Mouse (Mus musculus) limb, embryonic 15.5 days (tissue): ENCODE data around the gene Dnttip2. TPM values are rescaled to one million over a fixed set of nuclear protein-coding genes. Genes with fewer than 3 reads are reported as not detected.

Source experiments
- ATAC-seq: fragments of 200-750 bp; cut with Nextera tagmentation; 2 replicates; pipeline ENCODE4 v1.8.0; 2017; ENCODE audit warnings: low read depth, moderate TSS enrichment; ENCODE audit not compliant: insufficient number of reproducible peaks, low FRiP score, low TSS enrichment
- H3K27ac ChIP-seq: fragments of 300-500 bp; sonication (generic); 2 replicates; pipeline ENCODE4 v1.5.1; 2015; ENCODE audit warnings: moderate library complexity, mild to moderate bottlenecking, inconsistent platforms
- H3K27me3 ChIP-seq: fragments of 300-500 bp; sonication (generic); 2 replicates; pipeline ENCODE4 v1.6.1; 2015; ENCODE audit warnings: inconsistent platforms
- H3K36me3 ChIP-seq: fragments of 300-500 bp; sonication (generic); 2 replicates; pipeline ENCODE4 v1.6.1; 2015; ENCODE audit warnings: inconsistent platforms
- H3K4me1 ChIP-seq: fragments of 300-500 bp; sonication (generic); 2 replicates; pipeline ENCODE4 v1.6.1; 2015; ENCODE audit warnings: inconsistent platforms
- H3K4me2 ChIP-seq: fragments of 300-500 bp; sonication (generic); 2 replicates; pipeline ENCODE4 v1.6.1; 2015; ENCODE audit warnings: mild to moderate bottlenecking, inconsistent platforms
- H3K4me3 ChIP-seq: fragments of 300-500 bp; sonication (generic); 2 replicates; pipeline ENCODE4 v1.5.1; 2015; ENCODE audit warnings: mild to moderate bottlenecking, inconsistent platforms
- H3K9ac ChIP-seq: fragments of 300-500 bp; sonication (generic); 2 replicates; pipeline ENCODE4 v1.6.1; 2015; ENCODE audit warnings: inconsistent platforms
- H3K9me3 ChIP-seq: fragments of 300-500 bp; sonication (generic); 2 replicates; pipeline ENCODE4 v1.6.1; 2016; ENCODE audit warnings: inconsistent platforms
- WGBS: fragments of 180-500 bp; shearing (Covaris S2); methylation state at CpG from one replicate; pipeline ENCODE4 v1.1.7; 2015; 5-methylcytosine and 5-hydroxymethylcytosine counted together
- polyA plus RNA-seq: library from polyadenylated mRNA; unstranded; fragments of >200 nt; fragmentation: Nextera tagmentation; extraction: Ambion mirVana; gene quantifications from 2 replicates; pipeline ENCODE4 v1.2.1, GENCODE M21; 2015

The Dnttip2 gene
- polyA plus RNA-seq, 1 experiment from 2014 or later: 63.9 TPM

- 72% methylated on average over 10 of the region's 10 CpGs for WGBS
Measured at GRCm38 (mm10) chr3:122312936-122313629, 38.9 kb downstream of the Dnttip2 start.

DNA sequence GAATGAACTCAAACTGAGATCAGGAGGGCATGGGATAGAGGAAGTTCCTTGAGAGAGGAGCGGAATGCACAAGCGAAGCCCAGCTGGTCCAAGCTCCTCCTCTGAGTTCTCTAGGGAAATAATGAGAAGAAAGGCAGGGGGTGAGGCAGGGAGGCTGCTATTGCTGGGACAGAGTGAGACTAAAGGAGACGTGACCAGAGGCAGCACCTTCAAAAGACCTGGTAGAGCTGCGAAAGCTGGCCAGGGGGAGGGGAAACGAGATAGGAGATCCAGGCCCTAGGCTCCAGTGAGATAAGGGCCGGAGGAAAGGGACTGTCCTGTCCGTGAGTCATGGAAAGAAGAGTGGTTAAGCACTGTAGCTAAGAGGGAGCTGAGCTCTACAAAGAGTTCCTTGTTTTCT lies 39.7 kb downstream of the Dnttip2 start:
- WGBS: 71% methylated on average over 7 of the region's 7 CpGs
- 0 out of 2 replicates have a peak, but pooled peaks cover 1% of the 10 kb centered on the region for H3K27me3 ChIP-seq
- H3K4me3 ChIP-seq: no peak overlapping the region
- H3K27ac ChIP-seq: no peak overlapping the region
- peaks cover 8% of the 10 kb centered on the region; the same call in 1 of the 2 replicates for H3K4me1 ChIP-seq
- H3K9me3 ChIP-seq: no peaks in the 10 kb centered on the region
- H3K4me2 ChIP-seq: no peak overlapping the region
- H3K36me3 ChIP-seq: no peaks in the 10 kb centered on the region
- no peak overlapping the region for H3K9ac ChIP-seq
- no peak for ATAC-seq

More at GRCm38 (mm10) chr3:122312936-122313629, 38.9 kb downstream of the Dnttip2 start:
- Histone ChIP-seq H3K9ac (no peak overlapping the region), H3K4me3 (no peak overlapping the region), H3K4me1 (peaks cover 8% of the 10 kb centered on the region; the same call in 1 of the 2 replicates), H3K27ac (no peak overlapping the region), H3K4me2 (no peak overlapping the region), H3K36me3 (no peaks in the 10 kb centered on the region), H3K27me3 (0 out of 2 replicates have a peak, but pooled peaks cover 5% of the 10 kb centered on the region), H3K9me3 (no peaks in the 10 kb centered on the region)
- ATAC-seq: no peak

DNA sequence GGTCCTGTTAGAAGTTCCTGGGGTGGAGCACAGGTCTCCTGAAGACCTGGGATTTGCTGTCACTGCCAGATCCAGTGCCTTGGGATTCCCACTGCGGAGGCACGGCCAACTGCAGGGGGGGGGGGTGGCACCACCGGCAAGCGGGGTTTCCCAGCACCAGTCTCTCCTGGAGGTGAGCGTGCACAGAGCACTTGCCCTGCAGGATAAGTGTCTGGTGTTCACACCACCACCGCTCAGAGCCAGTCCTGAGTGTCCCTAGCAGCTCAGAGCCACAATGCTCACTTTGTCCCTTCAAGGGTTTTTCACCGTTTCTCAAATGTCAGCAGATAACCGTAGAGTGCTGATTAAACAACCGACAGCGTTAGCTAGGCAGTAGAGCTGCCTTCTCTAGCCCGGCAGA lies 42.4 kb downstream of the Dnttip2 start:
- Histone ChIP-seq H3K36me3 (no peaks in the 10 kb centered on the region), H3K4me1 (peaks cover 8% of the 10 kb centered on the region; the same call in 1 of the 2 replicates), H3K4me3 (no peak overlapping the region), H3K4me2 (no peak overlapping the region), H3K9ac (no peak overlapping the region), H3K27me3 (no peaks in the 10 kb centered on the region), H3K27ac (no peak overlapping the region), H3K9me3 (no peaks in the 10 kb centered on the region)
- WGBS: 27% methylated on average over 11 of the region's 11 CpGs
- no peak for ATAC-seq

DNA sequence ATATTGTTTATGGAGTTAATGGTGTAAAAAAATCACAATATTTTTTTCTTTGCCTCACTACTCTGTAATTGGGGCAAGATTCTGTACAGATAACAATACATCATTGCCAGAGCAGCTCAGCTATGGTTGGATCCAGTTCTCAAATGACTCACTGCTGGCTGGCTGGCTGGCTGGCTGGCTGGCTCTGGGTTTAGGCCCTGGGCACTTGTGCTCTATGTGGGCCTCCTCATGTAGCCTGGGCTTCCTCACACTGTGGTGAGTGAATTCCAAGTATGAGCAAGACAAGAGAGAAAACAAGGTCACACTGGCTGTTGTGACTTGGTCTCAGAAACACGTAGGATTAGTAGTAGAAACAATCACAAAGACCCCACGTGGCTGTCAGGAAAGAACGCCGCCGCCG lies 43.2 kb downstream of the Dnttip2 start:
- ATAC-seq: no peak
- Histone ChIP-seq H3K4me1 (peaks cover 14% of the 10 kb centered on the region), H3K9ac (no peak overlapping the region), H3K27me3 (no peaks in the 10 kb centered on the region), H3K27ac (no peak overlapping the region), H3K36me3 (no peaks in the 10 kb centered on the region), H3K9me3 (no peaks in the 10 kb centered on the region), H3K4me3 (no peak overlapping the region), H3K4me2 (no peak overlapping the region)
- WGBS: 97% methylated on average over 6 of the region's 6 CpGs

- Histone ChIP-seq H3K27ac (no peak overlapping the region), H3K4me1 (peaks cover 10% of the 10 kb centered on the region), H3K27me3 (no peaks in the 10 kb centered on the region), H3K4me2 (no peak overlapping the region), H3K4me3 (no peak overlapping the region), H3K9me3 (no peaks in the 10 kb centered on the region), H3K36me3 (no peaks in the 10 kb centered on the region), H3K9ac (no peak overlapping the region)
- no peak for ATAC-seq
- WGBS: 30% methylated on average over 9 of the region's 9 CpGs
Measured at GRCm38 (mm10) chr3:122322226-122322625, 48.0 kb downstream of the Dnttip2 start.

- no peak overlapping the region for H3K4me3 ChIP-seq
- no peaks in the 10 kb centered on the region for H3K27me3 ChIP-seq
- no peak overlapping the region for H3K9ac ChIP-seq
- H3K27ac ChIP-seq: no peak overlapping the region
- WGBS: 86% methylated on average over 6 of the region's 6 CpGs
- H3K36me3 ChIP-seq: no peaks in the 10 kb centered on the region
- H3K4me2 ChIP-seq: no peak overlapping the region
- no peaks in the 10 kb centered on the region for H3K9me3 ChIP-seq
- H3K4me1 ChIP-seq: peaks cover 10% of the 10 kb centered on the region
- ATAC-seq: no peak
Measured at GRCm38 (mm10) chr3:122323841-122324240, 49.7 kb downstream of the Dnttip2 start.

- ATAC-seq: no peak
- no peaks in the 10 kb centered on the region for H3K27me3 ChIP-seq
- H3K4me1 ChIP-seq: peaks cover 10% of the 10 kb centered on the region
- WGBS: 79% methylated on average over 3 of the region's 3 CpGs
- H3K9ac ChIP-seq: no peak overlapping the region
- H3K9me3 ChIP-seq: no peaks in the 10 kb centered on the region
- no peak overlapping the region for H3K27ac ChIP-seq
- no peaks in the 10 kb centered on the region for H3K36me3 ChIP-seq
- H3K4me3 ChIP-seq: no peak overlapping the region
- H3K4me2 ChIP-seq: no peak overlapping the region
Measured at GRCm38 (mm10) chr3:122324528-122324927, 50.3 kb downstream of the Dnttip2 start.

GRCm38 (mm10) chr3:122330484-122330883 lies 56.3 kb downstream of the Dnttip2 start:
- peaks cover 23% of the 10 kb centered on the region for H3K4me1 ChIP-seq
- H3K9ac ChIP-seq: no peak overlapping the region
- no peak overlapping the region for H3K27ac ChIP-seq
- H3K36me3 ChIP-seq: no peaks in the 10 kb centered on the region
- no peaks in the 10 kb centered on the region for H3K9me3 ChIP-seq
- no peak for ATAC-seq
- no peak overlapping the region for H3K4me3 ChIP-seq
- H3K27me3 ChIP-seq: no peaks in the 10 kb centered on the region
- 67% methylated on average over 12 of the region's 12 CpGs for WGBS
- H3K4me2 ChIP-seq: no peak overlapping the region

DNA sequence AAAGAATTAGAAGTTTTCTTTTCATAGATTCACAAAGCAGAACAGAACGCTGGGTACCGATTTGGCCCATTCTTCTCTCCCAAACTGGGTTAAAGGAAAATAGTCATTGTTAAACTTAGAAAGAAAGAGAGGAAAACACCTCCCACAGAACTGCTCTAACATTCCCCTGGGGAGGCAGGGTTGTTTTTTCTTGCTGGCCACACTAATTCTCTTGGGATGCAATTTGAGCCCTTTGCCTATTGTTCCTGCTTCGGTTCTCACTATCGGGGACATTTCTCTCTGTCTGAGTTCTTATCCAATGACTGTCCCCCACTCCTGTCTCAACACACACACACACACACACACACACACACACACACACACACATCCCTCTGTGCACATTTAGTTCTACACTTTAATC lies 59.3 kb downstream of the Dnttip2 start:
- H3K36me3 ChIP-seq: no peaks in the 10 kb centered on the region
- H3K9ac ChIP-seq: no peak overlapping the region
- 0 out of 2 replicates have a peak overlapping the region, but pooled peaks have one; percentile 67 for H3K27ac ChIP-seq
- H3K9me3 ChIP-seq: no peaks in the 10 kb centered on the region
- 49% methylated on average over 4 of the region's 4 CpGs for WGBS
- ATAC-seq: no peak
- H3K4me1 ChIP-seq: peaks cover 23% of the 10 kb centered on the region
- H3K27me3 ChIP-seq: no peaks in the 10 kb centered on the region
- peak overlapping the region; percentile 12; the same call in 1 of the 2 replicates for H3K4me2 ChIP-seq
- H3K4me3 ChIP-seq: no peak overlapping the region

DNA sequence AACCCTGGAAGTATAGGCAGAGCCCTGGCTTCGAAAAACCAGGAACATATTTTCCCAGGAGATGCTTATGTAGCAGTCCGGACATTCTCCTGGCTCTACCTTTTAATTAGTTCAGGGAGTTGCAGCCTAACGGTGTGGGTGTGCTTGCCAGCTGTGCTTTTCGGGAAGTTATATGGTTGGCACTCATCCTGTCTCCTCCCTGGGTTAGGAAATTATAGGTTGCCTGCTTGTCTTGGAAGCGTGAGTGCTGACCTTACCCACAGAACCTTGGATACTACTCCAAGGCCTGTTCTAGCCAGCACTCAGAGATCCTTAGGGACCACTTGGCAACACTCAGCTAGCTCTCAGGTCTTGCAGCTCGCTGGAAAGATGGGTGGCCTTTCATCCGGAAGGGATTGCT lies 59.7 kb downstream of the Dnttip2 start:
- ATAC-seq: peak; percentile 72
- Histone ChIP-seq H3K4me1 (peaks cover 23% of the 10 kb centered on the region), H3K4me3 (no peak overlapping the region), H3K27ac (peak overlapping the region; percentile 67), H3K9ac (no peak overlapping the region), H3K27me3 (no peaks in the 10 kb centered on the region), H3K36me3 (no peaks in the 10 kb centered on the region), H3K4me2 (peak overlapping the region; percentile 12; the same call in 1 of the 2 replicates), H3K9me3 (no peaks in the 10 kb centered on the region)
- 12% methylated on average over 7 of the region's 7 CpGs for whole genome bisulfite sequencing

- Histone ChIP-seq H3K27me3 (no peaks in the 10 kb centered on the region), H3K27ac (peak overlapping the region; percentile 67)
- 37% methylated on average over 7 of the region's 7 CpGs for WGBS
Measured at GRCm38 (mm10) chr3:122334375-122334774, 60.2 kb downstream of the Dnttip2 start.

More at GRCm38 (mm10) chr3:122334375-122334774, 60.2 kb downstream of the Dnttip2 start:
- H3K9ac ChIP-seq: no peak overlapping the region
- H3K4me3 ChIP-seq: no peak overlapping the region
- H3K9me3 ChIP-seq: no peaks in the 10 kb centered on the region
- ATAC-seq: no peak
- H3K36me3 ChIP-seq: no peaks in the 10 kb centered on the region
- peaks cover 25% of the 10 kb centered on the region for H3K4me1 ChIP-seq
- peak overlapping the region; percentile 12; the same call in 1 of the 2 replicates for H3K4me2 ChIP-seq
